ENCODE assay signal across 11 mouse cellular contexts in the genomic region with DNA sequence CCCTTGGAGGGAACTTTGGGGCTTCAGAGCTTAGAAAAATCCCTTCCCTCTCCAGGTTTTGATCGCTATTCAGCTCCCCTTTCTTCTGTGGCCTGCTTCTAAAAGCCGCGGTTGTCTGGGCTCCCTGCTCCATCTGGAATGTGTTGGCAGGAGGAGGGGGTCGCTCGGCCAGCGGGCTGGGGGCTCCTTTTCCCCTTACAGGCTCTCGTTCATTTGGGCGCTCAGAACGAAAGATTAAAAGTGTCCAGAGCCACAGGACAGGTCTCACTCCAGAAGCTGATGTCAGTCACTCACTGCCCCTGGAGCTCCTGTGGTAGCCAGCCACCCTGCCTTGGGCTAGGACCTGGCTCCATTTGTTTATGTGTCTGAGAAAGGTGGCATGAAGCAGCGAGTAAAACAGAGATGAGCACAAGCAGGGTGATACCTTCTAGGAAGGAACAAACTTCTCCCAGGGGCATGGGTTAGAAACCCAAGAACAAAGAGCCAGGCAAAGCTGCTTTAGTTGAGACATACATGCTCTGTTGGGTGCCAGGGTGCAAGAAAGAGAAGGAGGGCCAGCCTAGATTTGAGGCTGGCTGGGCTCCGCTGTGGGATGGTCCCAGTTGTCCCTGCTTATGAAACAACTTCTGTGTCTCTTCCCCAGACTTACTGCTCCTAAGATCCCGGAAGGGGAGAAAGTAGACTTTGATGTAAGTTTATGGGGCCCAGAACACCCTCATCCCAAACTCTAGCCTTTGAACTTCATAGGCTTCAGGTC. TPM values are rescaled to one million over a fixed set of nuclear protein-coding genes. Genes with fewer than 3 reads are reported as not detected.
DNase-seq lines count a peak whose midpoint lies in the region; ATAC-seq and TF ChIP-seq lines count a peak whose summit lies in the region.
"Had no signal": no experiment of that assay in that cellular context is flagged by ENCODE, and none has a peak within 500 bp of the region (broad histone marks: within the 10 kb centered on the region; RNA-seq: fewer than 3 reads in every experiment).

No protein-coding gene starts in this region.

- H3K9ac ChIP-seq in intestine, embryonic 16.5 days (ENCODE audit: low read depth, low read length), result 0 out of 2 replicates have a peak overlapping the region, but pooled peaks have one; percentile 17
- H3K9ac ChIP-seq in neural tube, embryonic 14.5 days (replicated peaks; ENCODE audit: low read depth, low read length), result no peak overlapping the region

- H3K27ac ChIP-seq in embryonic fibroblast, embryonic 13.5 days (ENCODE audit: insufficient read depth, low read length), result peak overlapping the region; percentile 51; the same call in 1 of the 2 replicates
- H3K27ac ChIP-seq in intestine, embryonic 16.5 days (ENCODE audit: low read length), result peak overlapping the region; percentile 72
- peak overlapping the region; percentile 45; the same call in 1 of the 2 replicates for H3K27ac ChIP-seq in neural tube, embryonic 14.5 days (ENCODE audit: low read depth, low read length)
- H3K27ac ChIP-seq: macrophage had no signal

- no peak overlapping the region for H3K4me2 ChIP-seq in intestine, embryonic 16.5 days (ENCODE audit: low read depth, low read length)
- H3K4me2 ChIP-seq in neural tube, embryonic 14.5 days (ENCODE audit: low read depth, low read length), result no peak overlapping the region

- peak; percentile 55 to 70 for DNase-seq in kidney, postnatal 4 days
- DNase-seq in kidney, postnatal 14 days, result no peak
- no peak for DNase-seq in adrenal gland, adult 8-10 months
- DNase-seq in right cerebral cortex, adult 18-20 months, result no peak
- DNase-seq in layer of hippocampus, postnatal 25 days (ENCODE audit: extremely low spot score in 1 of 2, low spot score in 1 of 2), result no peak

- H3K36me3 ChIP-seq in intestine, embryonic 16.5 days (ENCODE audit: control insufficient read depth, insufficient read depth, low read length), result no peaks in the 10 kb centered on the region
- no peaks in the 10 kb centered on the region for H3K36me3 ChIP-seq in neural tube, embryonic 14.5 days (ENCODE audit: control insufficient read depth, insufficient read depth, low read length)

- no peaks in the 10 kb centered on the region for H3K27me3 ChIP-seq in intestine, embryonic 16.5 days (replicated peaks; ENCODE audit: control insufficient read depth, insufficient read depth, low read length)
- no peaks in the 10 kb centered on the region for H3K27me3 ChIP-seq in neural tube, embryonic 14.5 days (ENCODE audit: control insufficient read depth, insufficient read depth, low read length)

- ATAC-seq in intestine, embryonic 16.5 days, result no peak
- no peak for ATAC-seq in neural tube, embryonic 14.5 days (ENCODE audit: low read depth)
- ATAC-seq: Patski had no signal

- no peak overlapping the region for H3K4me3 ChIP-seq in embryonic fibroblast, embryonic 13.5 days (ENCODE audit: insufficient read depth, low read length)
- no peak overlapping the region for H3K4me3 ChIP-seq in intestine, embryonic 16.5 days (ENCODE audit: low read length)
- H3K4me3 ChIP-seq in neural tube, embryonic 14.5 days (ENCODE audit: low read depth, low read length), result no peak overlapping the region
- H3K4me3 ChIP-seq: erythroblast, embryonic 14.5 days had no signal

- no peak for TF ChIP-seq POLR2A in embryonic fibroblast, embryonic 13.5 days (IDR thresholded peaks at IDR 0.05; ENCODE audit: low read depth, low read length)

- TF ChIP-seq CTCF in embryonic fibroblast, embryonic 13.5 days (IDR thresholded peaks at IDR 0.05; ENCODE audit: borderline replicate concordance, insufficient read depth, low read length), result no peak

- H3K9me3 ChIP-seq in intestine, embryonic 16.5 days (ENCODE audit: control insufficient read depth, low read length), result no peaks in the 10 kb centered on the region
- no peaks in the 10 kb centered on the region for H3K9me3 ChIP-seq in neural tube, embryonic 14.5 days (ENCODE audit: control insufficient read depth, low read length)

- no peaks in the 10 kb centered on the region for H3K4me1 ChIP-seq in embryonic fibroblast, embryonic 13.5 days (ENCODE audit: control insufficient read depth, insufficient read depth, low read length)
- H3K4me1 ChIP-seq in intestine, embryonic 16.5 days (ENCODE audit: control insufficient read depth, insufficient read depth, low read length), result peaks cover 24% of the 10 kb centered on the region
- 0 out of 2 replicates have a peak, but pooled peaks cover 4% of the 10 kb centered on the region for H3K4me1 ChIP-seq in neural tube, embryonic 14.5 days (ENCODE audit: control insufficient read depth, insufficient read depth, low read length)

- 25% methylated on average over 12 of the region's 12 CpGs for WGBS in intestine, embryonic 16.5 days
- 9% methylated on average over 12 of the region's 12 CpGs for WGBS in neural tube, embryonic 14.5 days

RNA-seq across cellular contexts. Expression of a gene that starts 11.6 kb away (rescaled TPM):
- polyA plus RNA-seq in embryonic fibroblast, embryonic 13.5 days (2011; ENCODE audit: insufficient read length, low read depth, missing spikeins), result 1.4 TPM in 2 replicates
- polyA plus RNA-seq in intestine, embryonic 16.5 days (2015; fragmentation: Nextera tagmentation; extraction: Ambion mirVana), result 2.1 and 3.2 TPM in 2 replicates
- polyA plus RNA-seq in neural tube, embryonic 14.5 days (2014; fragmentation: Nextera tagmentation; extraction: Ambion mirVana), result 2.3 and 4.8 TPM in 2 replicates
- total RNA-seq in adrenal gland, adult 8-10 months (2022), result 1 to 10 TPM in 3 of 4 experiments, not detected in 1; 1.1 to 1.5 (median 1.3) TPM
- not detected for total RNA-seq in layer of hippocampus, postnatal 25 days (2021)
- polyA plus RNA-seq: erythroblast, embryonic 14.5 days; macrophage had no signal

RNA-seq across cellular contexts. Expression of a gene that starts 22.3 kb away (rescaled TPM):
- 8.2 and 10.6 TPM in 2 replicates for polyA plus RNA-seq in embryonic fibroblast, embryonic 13.5 days (2011; ENCODE audit: insufficient read length, low read depth, missing spikeins)
- 50.3 and 58.1 TPM in 2 replicates for polyA plus RNA-seq in intestine, embryonic 16.5 days (2015; fragmentation: Nextera tagmentation; extraction: Ambion mirVana)
- polyA plus RNA-seq in neural tube, embryonic 14.5 days (2014; fragmentation: Nextera tagmentation; extraction: Ambion mirVana), result 16.0 and 21.4 TPM in 2 replicates
- total RNA-seq in adrenal gland, adult 8-10 months (2022), result 10 to 100 TPM in 1 of 4 experiments, 1 to 10 TPM in 3; 2.2 to 13.7 (median 4.8) TPM
- 1 to 10 TPM; 5.8 to 6.7 TPM for total RNA-seq in layer of hippocampus, postnatal 25 days (2021)

RNA-seq across cellular contexts. Expression of a gene that starts 49.6 kb away (rescaled TPM):
- polyA plus RNA-seq in embryonic fibroblast, embryonic 13.5 days (2011; ENCODE audit: insufficient read length, low read depth, missing spikeins), result 114 and 159 TPM in 2 replicates
- 125 and 134 TPM in 2 replicates for polyA plus RNA-seq in intestine, embryonic 16.5 days (2015; fragmentation: Nextera tagmentation; extraction: Ambion mirVana)
- 3.9 and 5.6 TPM in 2 replicates for polyA plus RNA-seq in neural tube, embryonic 14.5 days (2014; fragmentation: Nextera tagmentation; extraction: Ambion mirVana)
- total RNA-seq in adrenal gland, adult 8-10 months (2022), result 10 to 100 TPM; 18.1 to 31.9 (median 21.4) TPM
- 1 to 10 TPM; 2.2 to 4.2 TPM for total RNA-seq in layer of hippocampus, postnatal 25 days (2021)

Comparison
In these comparisons a context has a peak if more than half of its experiments do, and no peak if none do; other contexts are left out.
1. DNase-seq: peak in kidney, postnatal 4 days (2 of 2); none in kidney, postnatal 14 days (single experiment), adrenal gland, adult 8-10 months (single experiment), right cerebral cortex, adult 18-20 months (single experiment) and layer of hippocampus, postnatal 25 days (0 of 2).
2. RNA of a gene that starts 49.6 kb away (polyA plus RNA-seq): 114 to 159 TPM in embryonic fibroblast, embryonic 13.5 days and 125 to 134 TPM in intestine, embryonic 16.5 days; 3.9 to 5.6 TPM in neural tube, embryonic 14.5 days; every median in the first group is over 10 times any median in the second.
3. Peak in every context shown above with its lines, with median percentiles within 50 percentile points of each other: H3K27ac ChIP-seq.